ENCODE assay signal across 8 mouse cellular contexts in genomic region chr11:32061874-32062273, GRCm38 (mm10).
DNase-seq lines count a peak whose midpoint lies in the region; ATAC-seq lines count a peak whose summit lies in the region.
"Had no signal": no experiment of that assay in that cellular context is flagged by ENCODE, and none has a peak within 500 bp of the region (broad histone marks: within the 10 kb centered on the region; RNA-seq: fewer than 3 reads in every experiment).

No protein-coding gene starts in this region.

- ATAC-seq in midbrain, embryonic 11.5 days (ENCODE audit: low FRiP score), result no peak
- 0 out of 2 replicates have a peak, but pooled peaks have one; percentile 16 for ATAC-seq in heart, embryonic 14.5 days (ENCODE audit: insufficient number of reproducible peaks, insufficient read depth, low FRiP score, low read depth)
- no peak for ATAC-seq in midbrain, embryonic 15.5 days (replicated peaks)
- no peak for ATAC-seq in erythroblast, adult 5-6 weeks (replicated peaks; ENCODE audit: low FRiP score, poor library complexity, severe bottlenecking)

- H3K27me3 ChIP-seq in midbrain, embryonic 11.5 days (ENCODE audit: control insufficient read depth, insufficient read depth, low read length), result no peaks in the 10 kb centered on the region
- no peaks in the 10 kb centered on the region for H3K27me3 ChIP-seq in midbrain, embryonic 10.5 days (ENCODE audit: low read depth, poor library complexity, severe bottlenecking)
- no peaks in the 10 kb centered on the region for H3K27me3 ChIP-seq in heart, embryonic 14.5 days (ENCODE audit: control insufficient read depth, insufficient read depth, low read length)
- H3K27me3 ChIP-seq in midbrain, embryonic 15.5 days (replicated peaks), result no peaks in the 10 kb centered on the region
- H3K27me3 ChIP-seq: embryonic facial prominence, embryonic 12.5 days had no signal

- H3K4me2 ChIP-seq in midbrain, embryonic 11.5 days, result no peak overlapping the region
- H3K4me2 ChIP-seq in heart, embryonic 14.5 days (ENCODE audit: low read length), result peak overlapping the region; percentile 48
- H3K4me2 ChIP-seq in midbrain, embryonic 15.5 days, result no peak overlapping the region
- H3K4me2 ChIP-seq: embryonic facial prominence, embryonic 12.5 days had no signal

- H3K9ac ChIP-seq in midbrain, embryonic 11.5 days (ENCODE audit: low read length), result no peak overlapping the region
- no peak overlapping the region for H3K9ac ChIP-seq in heart, embryonic 14.5 days (ENCODE audit: low read length)
- no peak overlapping the region for H3K9ac ChIP-seq in midbrain, embryonic 15.5 days
- H3K9ac ChIP-seq: embryonic facial prominence, embryonic 12.5 days had no signal

- H3K4me1 ChIP-seq in midbrain, embryonic 11.5 days (ENCODE audit: control insufficient read depth, insufficient read depth, low read length), result peaks cover 21% of the 10 kb centered on the region
- H3K4me1 ChIP-seq in midbrain, embryonic 10.5 days, result peaks cover 49% of the 10 kb centered on the region
- peaks cover 14 to 21% of the 10 kb centered on the region in 2 experiments for H3K4me1 ChIP-seq in heart, embryonic 14.5 days (ENCODE audit: control insufficient read depth in 2 of 2, insufficient read depth in 2 of 2, low read length in 2 of 2)
- peaks cover 57% of the 10 kb centered on the region for H3K4me1 ChIP-seq in midbrain, embryonic 15.5 days

- no peak overlapping the region for H3K27ac ChIP-seq in midbrain, embryonic 11.5 days (ENCODE audit: low read depth, low read length)
- H3K27ac ChIP-seq in midbrain, embryonic 10.5 days (replicated peaks), result no peak overlapping the region
- H3K27ac ChIP-seq in heart, embryonic 14.5 days (replicated peaks in 1 of 2; ENCODE audit: control insufficient read depth in 1 of 2, insufficient read depth in 1 of 2, low read depth in 2 of 2, low read length in 2 of 2), result peak overlapping the region; percentile 54 to 73; a peak in 3 of 4 replicates
- peak overlapping the region; percentile 69 for H3K27ac ChIP-seq in midbrain, embryonic 15.5 days
- H3K27ac ChIP-seq: embryonic facial prominence, embryonic 12.5 days had no signal

- WGBS in midbrain, embryonic 11.5 days, result 92% methylated on average over 10 of the region's 10 CpGs
- WGBS in midbrain, embryonic 10.5 days, result 94% methylated on average over 10 of the region's 10 CpGs
- WGBS in heart, embryonic 14.5 days, result 41% methylated on average over 10 of the region's 10 CpGs
- 87% methylated on average over 10 of the region's 10 CpGs for WGBS in midbrain, embryonic 15.5 days

- no peaks in the 10 kb centered on the region for H3K9me3 ChIP-seq in midbrain, embryonic 11.5 days (ENCODE audit: control insufficient read depth, low read length)
- no peaks in the 10 kb centered on the region for H3K9me3 ChIP-seq in midbrain, embryonic 10.5 days (replicated peaks)
- no peaks in the 10 kb centered on the region for H3K9me3 ChIP-seq in heart, embryonic 14.5 days (ENCODE audit: control insufficient read depth, low read length)
- H3K9me3 ChIP-seq in midbrain, embryonic 15.5 days, result no peaks in the 10 kb centered on the region
- H3K9me3 ChIP-seq: embryonic facial prominence, embryonic 12.5 days had no signal

- H3K4me3 ChIP-seq in midbrain, embryonic 11.5 days (ENCODE audit: low read depth, low read length), result no peak overlapping the region
- H3K4me3 ChIP-seq in midbrain, embryonic 10.5 days, result no peak overlapping the region
- no peak overlapping the region for H3K4me3 ChIP-seq in heart, embryonic 14.5 days (ENCODE audit: control insufficient read depth in 1 of 2, insufficient read depth in 1 of 2, low read depth in 1 of 2, low read length in 2 of 2)
- no peak overlapping the region for H3K4me3 ChIP-seq in midbrain, embryonic 15.5 days
- H3K4me3 ChIP-seq: embryonic facial prominence, embryonic 12.5 days had no signal

- DNase-seq in midbrain, embryonic 11.5 days (ENCODE audit: low spot score, missing footprints), result peak; percentile 83
- DNase-seq in midbrain, embryonic 10.5 days (ENCODE audit: low spot score), result no peak
- peak; percentile 67 for DNase-seq in thymus, postnatal 4 days
- no peak for DNase-seq in urinary bladder, postnatal 36 days (ENCODE audit: low spot score in 2 of 2)

- no peaks in the 10 kb centered on the region for H3K36me3 ChIP-seq in midbrain, embryonic 11.5 days (ENCODE audit: control insufficient read depth, insufficient read depth, low read length)
- H3K36me3 ChIP-seq in midbrain, embryonic 10.5 days, result peaks cover 29% of the 10 kb centered on the region
- H3K36me3 ChIP-seq in heart, embryonic 14.5 days (ENCODE audit: control insufficient read depth, insufficient read depth, low read length), result no peaks in the 10 kb centered on the region
- peaks cover 18% of the 10 kb centered on the region for H3K36me3 ChIP-seq in midbrain, embryonic 15.5 days (replicated peaks)
- H3K36me3 ChIP-seq: embryonic facial prominence, embryonic 12.5 days had no signal

Comparison
In these comparisons a context has a peak if more than half of its experiments do, and no peak if none do; other contexts are left out.
1. DNase-seq: peak in midbrain, embryonic 11.5 days (single experiment) and thymus, postnatal 4 days (single experiment); none in midbrain, embryonic 10.5 days (single experiment) and urinary bladder, postnatal 36 days (0 of 2).
2. H3K27ac ChIP-seq: peak in heart, embryonic 14.5 days (2 of 2) and midbrain, embryonic 15.5 days (single experiment); none in midbrain, embryonic 11.5 days (single experiment) and midbrain, embryonic 10.5 days (single experiment).